Mouse (Mus musculus): ENCODE results near the gene Cntrob. TPM values are rescaled to one million over a fixed set of nuclear protein-coding genes. Genes with fewer than 3 reads are reported as not detected.

Gene Cntrob
- polyA plus RNA-seq, 1 experiment from 2014 or later = 44.2 TPM

DNA sequence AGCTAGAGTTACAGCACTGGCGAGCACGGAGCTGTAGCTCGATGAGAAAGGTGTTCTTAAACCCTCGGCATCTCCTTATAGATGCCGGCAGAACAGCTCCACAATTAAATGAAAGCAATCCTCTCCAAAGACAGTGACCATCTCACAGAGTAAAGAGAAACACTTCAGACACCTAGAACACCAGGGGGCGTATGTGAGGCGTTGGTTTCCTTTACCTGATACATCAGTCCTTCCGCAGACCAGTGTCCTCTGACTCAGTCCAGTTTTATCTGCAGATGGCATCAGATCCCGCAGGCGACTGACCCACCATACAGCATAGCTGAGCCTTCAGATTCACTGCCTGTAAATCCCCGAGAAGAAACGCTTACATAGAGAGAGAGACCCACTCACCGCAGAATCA lies 54.0 kb downstream of the Cntrob start:
- whole genome bisulfite sequencing = 23% methylated on average over 13 of the region's 13 CpGs
- Histone ChIP-seq H3K4me3 (no peak overlapping the region), H3K36me3 (replicated peaks) (no peaks in the 10 kb centered on the region), H3K27ac (no peak overlapping the region), H3K27me3 (ENCODE audit: poor library complexity, severe bottlenecking) (peaks cover 23% of the 10 kb centered on the region), H3K4me1 (peaks cover 17% of the 10 kb centered on the region), H3K9me3 (no peaks in the 10 kb centered on the region)
- peak; percentile 67 for DNase-seq (ENCODE audit: extremely low spot score, low spot score)

- peaks cover 23% of the 10 kb centered on the region for H3K27me3 ChIP-seq (ENCODE audit: poor library complexity, severe bottlenecking)
- H3K4me3 ChIP-seq = no peak overlapping the region
- H3K4me1 ChIP-seq = peaks cover 17% of the 10 kb centered on the region
- no peak for DNase-seq (ENCODE audit: extremely low spot score, low spot score)
- no peaks in the 10 kb centered on the region for H3K36me3 ChIP-seq (replicated peaks)
- no peak overlapping the region for H3K27ac ChIP-seq
- 87% methylated on average over 13 of the region's 13 CpGs for WGBS
- no peaks in the 10 kb centered on the region for H3K9me3 ChIP-seq
Observed at GRCm38 (mm10) chr11:69268100-69268499, 55.5 kb downstream of the Cntrob start.

- no peaks in the 10 kb centered on the region for H3K36me3 ChIP-seq (replicated peaks)
- H3K27ac ChIP-seq = no peak overlapping the region
- H3K4me1 ChIP-seq = peaks cover 17% of the 10 kb centered on the region
- no peaks in the 10 kb centered on the region for H3K9me3 ChIP-seq
- 33% methylated on average over 7 of the region's 7 CpGs for WGBS
- no peak overlapping the region for H3K4me3 ChIP-seq
- peaks cover 23% of the 10 kb centered on the region for H3K27me3 ChIP-seq (ENCODE audit: poor library complexity, severe bottlenecking)
- peak; percentile 34 for DNase-seq (ENCODE audit: extremely low spot score, low spot score)
Observed at GRCm38 (mm10) chr11:69267341-69267740, 56.2 kb downstream of the Cntrob start.

DNA sequence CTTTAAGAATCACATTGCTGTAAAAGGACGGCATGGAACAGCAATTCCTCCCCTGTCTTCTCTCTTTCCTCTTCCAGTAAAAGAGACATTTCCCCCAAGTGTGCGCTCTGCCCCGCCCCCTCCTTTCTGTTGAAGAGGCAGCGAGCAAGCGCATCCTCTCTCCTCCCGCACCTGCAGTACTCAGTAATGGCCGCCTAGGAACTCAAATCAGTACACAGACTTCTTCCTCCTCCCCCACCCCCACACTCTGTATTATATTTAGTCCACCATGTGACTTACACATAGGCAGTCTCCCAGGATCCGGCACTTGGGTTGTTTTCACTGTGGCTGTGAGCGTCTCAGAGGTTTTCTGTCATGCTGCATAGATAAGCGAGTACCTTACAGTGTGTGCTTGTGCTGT lies 57.3 kb downstream of the Cntrob start:
- peaks cover 20% of the 10 kb centered on the region for H3K27me3 ChIP-seq (ENCODE audit: poor library complexity, severe bottlenecking)
- no peak overlapping the region for H3K27ac ChIP-seq
- DNase-seq (ENCODE audit: extremely low spot score, low spot score) = no peak
- WGBS = 32% methylated on average over 10 of the region's 10 CpGs
- H3K4me3 ChIP-seq = peak overlapping the region; percentile 12; the same call in 1 of the 2 replicates
- H3K9me3 ChIP-seq = no peaks in the 10 kb centered on the region
- H3K36me3 ChIP-seq (replicated peaks) = no peaks in the 10 kb centered on the region
- peaks cover 17% of the 10 kb centered on the region for H3K4me1 ChIP-seq

GRCm38 (mm10) chr11:69265410-69265809 lies 58.2 kb downstream of the Cntrob start:
- no peaks in the 10 kb centered on the region for H3K36me3 ChIP-seq (replicated peaks)
- DNase-seq (ENCODE audit: extremely low spot score, low spot score) = no peak
- WGBS = 77% methylated on average over 9 of the region's 9 CpGs
- no peak overlapping the region for H3K27ac ChIP-seq
- no peaks in the 10 kb centered on the region for H3K9me3 ChIP-seq
- H3K4me1 ChIP-seq = peaks cover 17% of the 10 kb centered on the region
- H3K27me3 ChIP-seq (ENCODE audit: poor library complexity, severe bottlenecking) = peaks cover 16% of the 10 kb centered on the region
- no peak overlapping the region for H3K4me3 ChIP-seq

- no peaks in the 10 kb centered on the region for H3K36me3 ChIP-seq (replicated peaks)
Observed at GRCm38 (mm10) chr11:69264276-69264675, 59.3 kb downstream of the Cntrob start.

GRCm38 (mm10) chr11:69260111-69260510 lies 63.5 kb downstream of the Cntrob start:
- Histone ChIP-seq H3K9me3 (no peaks in the 10 kb centered on the region), H3K4me1 (no peaks in the 10 kb centered on the region), H3K27ac (no peak overlapping the region), H3K27me3 (ENCODE audit: poor library complexity, severe bottlenecking) (peaks cover 5% of the 10 kb centered on the region; the same call in 1 of the 2 replicates), H3K4me3 (no peak overlapping the region), H3K36me3 (replicated peaks) (no peaks in the 10 kb centered on the region)
- DNase-seq (ENCODE audit: extremely low spot score, low spot score) = no peak
- 93% methylated on average over 1 of the region's 1 CpGs for WGBS

More at GRCm38 (mm10) chr11:69264276-69264675, 59.3 kb downstream of the Cntrob start:
- no peaks in the 10 kb centered on the region for H3K9me3 ChIP-seq
- no peak overlapping the region for H3K27ac ChIP-seq
- H3K4me3 ChIP-seq = no peak overlapping the region
- peaks cover 17% of the 10 kb centered on the region for H3K4me1 ChIP-seq
- peaks cover 9% of the 10 kb centered on the region for H3K27me3 ChIP-seq (ENCODE audit: poor library complexity, severe bottlenecking)
- no peak for DNase-seq (ENCODE audit: extremely low spot score, low spot score)
- WGBS = 82% methylated on average over 2 of the region's 2 CpGs

GRCm38 (mm10) chr11:69258287-69258686 lies 65.3 kb downstream of the Cntrob start:
- H3K36me3 ChIP-seq (replicated peaks) = no peaks in the 10 kb centered on the region

DNA sequence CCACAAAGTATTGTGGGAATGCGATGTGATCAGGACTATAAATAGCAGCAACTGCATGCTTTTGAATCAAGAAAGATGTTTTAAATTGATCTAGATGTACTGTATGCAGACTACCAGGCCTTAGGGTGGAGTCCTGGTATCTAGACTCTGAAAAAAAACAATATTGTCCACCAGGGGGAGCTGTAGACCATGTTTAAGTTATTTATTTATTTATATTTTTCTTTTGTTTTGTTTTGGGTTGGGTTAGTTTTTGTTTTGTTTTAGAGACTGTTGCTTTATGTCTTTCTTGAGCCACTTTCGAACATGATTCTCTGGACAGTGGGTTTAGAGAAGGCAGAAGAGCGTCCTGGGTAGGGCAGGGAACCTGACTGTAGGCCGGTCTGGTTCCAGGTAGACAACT lies 65.8 kb downstream of the Cntrob start:
- H3K27me3 ChIP-seq (ENCODE audit: poor library complexity, severe bottlenecking) = peaks cover 5% of the 10 kb centered on the region; the same call in 1 of the 2 replicates
- WGBS = 47% methylated on average over 4 of the region's 4 CpGs
- H3K36me3 ChIP-seq (replicated peaks) = no peaks in the 10 kb centered on the region
- H3K4me1 ChIP-seq = peaks cover 9% of the 10 kb centered on the region
- no peak overlapping the region for H3K4me3 ChIP-seq
- H3K9me3 ChIP-seq = no peaks in the 10 kb centered on the region
- H3K27ac ChIP-seq = no peak overlapping the region
- no peak for DNase-seq (ENCODE audit: extremely low spot score, low spot score)

More at GRCm38 (mm10) chr11:69258287-69258686, 65.3 kb downstream of the Cntrob start:
- no peak overlapping the region for H3K4me3 ChIP-seq
- WGBS = 58% methylated on average over 5 of the region's 5 CpGs
- no peak overlapping the region for H3K27ac ChIP-seq
- H3K9me3 ChIP-seq = no peaks in the 10 kb centered on the region
- peaks cover 5% of the 10 kb centered on the region; the same call in 1 of the 2 replicates for H3K27me3 ChIP-seq (ENCODE audit: poor library complexity, severe bottlenecking)
- peak; percentile 42 for DNase-seq (ENCODE audit: extremely low spot score, low spot score)
- H3K4me1 ChIP-seq = peaks cover 5% of the 10 kb centered on the region

DNA sequence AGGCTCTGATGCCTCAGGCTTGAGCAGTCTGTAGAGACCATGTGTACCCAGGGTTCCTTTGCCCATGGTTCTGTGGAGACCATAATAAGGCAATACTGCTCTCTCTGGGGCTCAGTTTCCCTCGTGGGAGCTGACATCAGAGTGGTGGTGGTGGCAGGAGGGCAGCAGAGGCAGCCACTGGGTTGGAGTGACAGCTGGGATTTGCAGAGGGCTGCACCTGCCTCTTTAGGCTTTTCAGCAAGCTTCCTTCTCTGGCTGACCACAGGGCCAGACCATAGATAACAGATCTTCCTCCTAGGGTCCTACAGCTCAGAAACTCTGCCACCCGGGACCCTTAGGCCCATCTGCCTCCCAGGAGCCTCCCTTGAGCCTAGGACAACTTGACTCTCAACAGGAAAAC lies 66.5 kb downstream of the Cntrob start:
- no peak for DNase-seq (ENCODE audit: extremely low spot score, low spot score)
- Histone ChIP-seq H3K9me3 (no peaks in the 10 kb centered on the region), H3K36me3 (replicated peaks) (no peaks in the 10 kb centered on the region), H3K27ac (no peak overlapping the region), H3K27me3 (ENCODE audit: poor library complexity, severe bottlenecking) (peaks cover 5% of the 10 kb centered on the region; the same call in 1 of the 2 replicates), H3K4me3 (no peak overlapping the region), H3K4me1 (peaks cover 9% of the 10 kb centered on the region)
- 69% methylated on average over 2 of the region's 2 CpGs for WGBS

DNA sequence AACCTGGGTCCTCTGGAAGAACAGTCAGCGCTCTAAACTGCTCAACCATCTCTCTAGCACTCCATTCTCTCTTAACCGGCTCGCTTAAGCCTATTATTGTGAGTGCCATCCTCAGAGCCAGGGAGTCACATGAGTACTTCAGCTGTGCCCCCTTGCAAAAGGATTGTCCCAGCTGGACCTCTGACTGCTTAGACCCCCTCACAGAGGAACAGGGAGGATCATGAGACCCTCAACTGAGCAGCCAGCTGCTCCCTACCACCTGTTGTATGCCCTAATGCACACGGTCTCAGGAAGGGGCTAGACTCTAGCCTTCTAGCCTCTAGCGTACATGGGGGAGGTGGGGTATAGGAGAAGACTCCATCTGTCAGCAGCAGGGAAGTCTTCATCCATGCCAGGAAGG lies 68.8 kb downstream of the Cntrob start:
- H3K4me1 ChIP-seq = peaks cover 9% of the 10 kb centered on the region
- no peak overlapping the region for H3K4me3 ChIP-seq
- H3K36me3 ChIP-seq (replicated peaks) = no peaks in the 10 kb centered on the region
- no peak for DNase-seq (ENCODE audit: extremely low spot score, low spot score)
- H3K9me3 ChIP-seq = no peaks in the 10 kb centered on the region
- H3K27me3 ChIP-seq (ENCODE audit: poor library complexity, severe bottlenecking) = peaks cover 5% of the 10 kb centered on the region; the same call in 1 of the 2 replicates
- no peak overlapping the region for H3K27ac ChIP-seq
- 82% methylated on average over 5 of the region's 5 CpGs for WGBS

DNA sequence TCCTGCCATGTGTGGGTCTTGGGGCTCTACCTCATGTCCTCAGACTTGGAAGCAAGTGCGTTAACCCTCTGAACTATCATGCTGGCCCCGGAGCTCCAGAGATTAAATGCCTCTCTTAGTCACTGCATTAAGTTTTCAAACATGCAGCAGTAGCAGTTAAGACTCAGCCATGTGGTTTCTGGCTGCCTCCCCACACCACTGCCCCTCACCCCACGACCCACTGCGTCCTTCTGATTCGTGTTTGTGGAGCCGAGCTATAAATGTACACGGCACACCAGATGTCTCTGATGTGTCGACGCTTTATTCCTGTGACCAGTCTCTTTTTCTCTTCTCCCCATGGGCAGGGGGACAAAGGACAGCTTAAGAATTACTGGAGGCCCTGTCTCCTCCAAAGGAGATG lies 70.4 kb downstream of the Cntrob start:
- H3K27me3 ChIP-seq (ENCODE audit: poor library complexity, severe bottlenecking) = peaks cover 5% of the 10 kb centered on the region; the same call in 1 of the 2 replicates
- no peak for DNase-seq (ENCODE audit: extremely low spot score, low spot score)
- H3K4me1 ChIP-seq = peaks cover 9% of the 10 kb centered on the region
- WGBS = 60% methylated on average over 9 of the region's 9 CpGs
- H3K27ac ChIP-seq = peak overlapping the region; percentile 25; the same call in 1 of the 2 replicates
- H3K36me3 ChIP-seq (replicated peaks) = no peaks in the 10 kb centered on the region
- no peaks in the 10 kb centered on the region for H3K9me3 ChIP-seq
- no peak overlapping the region for H3K4me3 ChIP-seq

GRCm38 (mm10) chr11:69251953-69252352 lies 71.6 kb downstream of the Cntrob start:
- Histone ChIP-seq H3K4me1 (peaks cover 9% of the 10 kb centered on the region), H3K27me3 (ENCODE audit: poor library complexity, severe bottlenecking) (peaks cover 10% of the 10 kb centered on the region; the same call in 1 of the 2 replicates), H3K36me3 (replicated peaks) (no peaks in the 10 kb centered on the region), H3K27ac (no peak overlapping the region), H3K4me3 (no peak overlapping the region), H3K9me3 (no peaks in the 10 kb centered on the region)
- DNase-seq (ENCODE audit: extremely low spot score, low spot score) = no peak
- 78% methylated on average over 7 of the region's 7 CpGs for WGBS

Measured in forebrain, embryonic 10.5 days (tissue).